Mouse (Mus musculus) hindbrain, embryonic 11.5 days (tissue): ENCODE data around the gene Kit. TPM values are rescaled to one million over a fixed set of nuclear protein-coding genes. Genes with fewer than 3 reads are reported as not detected.

Experiments
- ATAC-seq: fragments of 200-750 bp; cut with Nextera tagmentation; 2 replicates; pipeline ENCODE4 v1.8.0; 2017; ENCODE audit warnings: mild to moderate bottlenecking, moderate TSS enrichment, moderate library complexity; ENCODE audit not compliant: low FRiP score
- DNase-seq: peaks from one replicate; pipeline ENCODE4 v3.0.0-alpha.2; 2015; ENCODE audit warnings: low spot score
- H3K27ac ChIP-seq: fragments of 300-500 bp; sonication (generic); 2 replicates; pipeline ENCODE4 v1.5.1; 2014; ENCODE audit warnings: mild to moderate bottlenecking, low read depth, low read length
- H3K27me3 ChIP-seq: fragments of 300-500 bp; sonication (generic); 2 replicates; pipeline ENCODE4 v1.6.1; 2014; ENCODE audit warnings: mild to moderate bottlenecking, low read length, moderate library complexity, mixed read lengths; ENCODE audit not compliant: control insufficient read depth, insufficient read depth
- H3K36me3 ChIP-seq: fragments of 300-500 bp; sonication (generic); 2 replicates; pipeline ENCODE4 v1.6.1; 2014; ENCODE audit warnings: mild to moderate bottlenecking, low read length, moderate library complexity, mixed read lengths; ENCODE audit not compliant: control insufficient read depth, insufficient read depth
- H3K4me1 ChIP-seq: fragments of 300-500 bp; sonication (generic); replicated peaks from 2 replicates; pipeline ENCODE4 v1.6.1; 2014; ENCODE audit warnings: low read length, mixed read lengths; ENCODE audit not compliant: control insufficient read depth, insufficient read depth
- H3K4me2 ChIP-seq: fragments of 300-500 bp; sonication (generic); replicated peaks from 2 replicates; pipeline ENCODE4 v1.6.1; 2014; ENCODE audit warnings: mild to moderate bottlenecking, low read depth, low read length
- H3K4me3 ChIP-seq: fragments of 300-500 bp; sonication (generic); 2 replicates; pipeline ENCODE4 v1.5.1; 2014; ENCODE audit warnings: low read depth, low read length
- H3K9ac ChIP-seq: fragments of 300-500 bp; sonication (generic); 2 replicates; pipeline ENCODE4 v1.6.1; 2014; ENCODE audit warnings: low read depth, low read length
- H3K9me3 ChIP-seq: fragments of 300-500 bp; sonication (generic); 2 replicates; pipeline ENCODE4 v1.6.1; 2016; ENCODE audit warnings: low read length; ENCODE audit not compliant: control insufficient read depth
- WGBS: fragments of 180-500 bp; shearing (Covaris S2); extraction: QIAGEN DNeasy Blood & Tissue Kit; methylation state at CpG from one replicate; pipeline ENCODE4 v1.1.7; 2014; 5-methylcytosine and 5-hydroxymethylcytosine counted together
- polyA plus RNA-seq: library from polyadenylated mRNA; unstranded; fragments of >200 nt; fragmentation: Nextera tagmentation; extraction: Ambion mirVana; gene quantifications from 2 replicates; pipeline ENCODE4 v1.2.1, GENCODE M21; 2014

Kit gene
- polyA plus RNA-seq, 1 experiment from 2014 or later = 34.8 TPM

- no peak for DNase-seq
- Histone ChIP-seq H3K4me3 (no peak overlapping the region), H3K4me2 (no peak overlapping the region), H3K9me3 (no peaks in the 10 kb centered on the region), H3K27me3 (no peaks in the 10 kb centered on the region), H3K9ac (no peak overlapping the region), H3K27ac (no peak overlapping the region), H3K4me1 (peaks cover 5% of the 10 kb centered on the region; the same call in 1 of the 2 replicates), H3K36me3 (no peaks in the 10 kb centered on the region)
- WGBS = 75% methylated on average over 11 of the region's 11 CpGs
- no peak for ATAC-seq
Observed at GRCm38 (mm10) chr5:75579646-75580268, 5.0 kb downstream of the Kit start.

GRCm38 (mm10) chr5:75581926-75582325 is 7.2 kb downstream of the Kit start:
- H3K27me3 ChIP-seq = no peaks in the 10 kb centered on the region
- no peak overlapping the region for H3K4me3 ChIP-seq
- no peaks in the 10 kb centered on the region for H3K36me3 ChIP-seq
- H3K9me3 ChIP-seq = no peaks in the 10 kb centered on the region
- whole genome bisulfite sequencing = 94% methylated on average over 7 of the region's 7 CpGs
- no peak overlapping the region for H3K4me2 ChIP-seq
- DNase-seq (no peak), ATAC-seq (no peak)
- H3K27ac ChIP-seq = no peak overlapping the region
- no peak overlapping the region for H3K9ac ChIP-seq
- no peaks in the 10 kb centered on the region for H3K4me1 ChIP-seq

- Histone ChIP-seq H3K4me1 (no peaks in the 10 kb centered on the region), H3K27me3 (no peaks in the 10 kb centered on the region), H3K4me3 (no peak overlapping the region), H3K9me3 (no peaks in the 10 kb centered on the region), H3K4me2 (no peak overlapping the region), H3K27ac (no peak overlapping the region), H3K36me3 (no peaks in the 10 kb centered on the region), H3K9ac (no peak overlapping the region)
- no peak for ATAC-seq
- DNase-seq = no peak
- WGBS = 90% methylated on average over 4 of the region's 4 CpGs
Observed at GRCm38 (mm10) chr5:75587781-75588180, 13.1 kb downstream of the Kit start.

GRCm38 (mm10) chr5:75589552-75590346 is 15.0 kb downstream of the Kit start:
- H3K9ac ChIP-seq = no peak overlapping the region
- no peak for ATAC-seq
- no peak overlapping the region for H3K4me2 ChIP-seq
- no peaks in the 10 kb centered on the region for H3K4me1 ChIP-seq
- DNase-seq = no peak
- no peaks in the 10 kb centered on the region for H3K9me3 ChIP-seq
- no peaks in the 10 kb centered on the region for H3K36me3 ChIP-seq
- 88% methylated on average over 15 of the region's 15 CpGs for WGBS
- no peaks in the 10 kb centered on the region for H3K27me3 ChIP-seq
- H3K27ac ChIP-seq = no peak overlapping the region
- no peak overlapping the region for H3K4me3 ChIP-seq

- H3K27ac ChIP-seq = no peak overlapping the region
- no peaks in the 10 kb centered on the region for H3K27me3 ChIP-seq
- no peak for DNase-seq
- H3K4me3 ChIP-seq = no peak overlapping the region
- ATAC-seq = no peak
- 73% methylated on average over 6 of the region's 6 CpGs for WGBS
- no peaks in the 10 kb centered on the region for H3K4me1 ChIP-seq
- H3K36me3 ChIP-seq = no peaks in the 10 kb centered on the region
- H3K9me3 ChIP-seq = no peaks in the 10 kb centered on the region
- H3K9ac ChIP-seq = no peak overlapping the region
- no peak overlapping the region for H3K4me2 ChIP-seq
Observed at GRCm38 (mm10) chr5:75590961-75591360, 16.2 kb downstream of the Kit start.

GRCm38 (mm10) chr5:75591567-75591966 is 16.9 kb downstream of the Kit start:
- H3K27me3 ChIP-seq = no peaks in the 10 kb centered on the region
- H3K27ac ChIP-seq = no peak overlapping the region
- no peak for ATAC-seq
- H3K4me2 ChIP-seq = no peak overlapping the region
- 89% methylated on average over 11 of the region's 11 CpGs for WGBS
- no peaks in the 10 kb centered on the region for H3K36me3 ChIP-seq
- H3K4me3 ChIP-seq = no peak overlapping the region
- H3K9ac ChIP-seq = no peak overlapping the region
- H3K9me3 ChIP-seq = no peaks in the 10 kb centered on the region
- no peak for DNase-seq
- no peaks in the 10 kb centered on the region for H3K4me1 ChIP-seq

- no peaks in the 10 kb centered on the region for H3K36me3 ChIP-seq
- no peak overlapping the region for H3K4me3 ChIP-seq
- 88% methylated on average over 10 of the region's 10 CpGs for WGBS
- no peak for ATAC-seq
- no peaks in the 10 kb centered on the region for H3K4me1 ChIP-seq
- H3K9ac ChIP-seq = no peak overlapping the region
- H3K27me3 ChIP-seq = no peaks in the 10 kb centered on the region
- no peaks in the 10 kb centered on the region for H3K9me3 ChIP-seq
- no peak overlapping the region for H3K27ac ChIP-seq
- H3K4me2 ChIP-seq = no peak overlapping the region
- no peak for DNase-seq
Observed at GRCm38 (mm10) chr5:75595319-75595718, 20.6 kb downstream of the Kit start.

- H3K9me3 ChIP-seq = no peaks in the 10 kb centered on the region
- ATAC-seq (no peak), DNase-seq (no peak)
- no peaks in the 10 kb centered on the region for H3K4me1 ChIP-seq
- H3K4me2 ChIP-seq = no peak overlapping the region
- H3K27ac ChIP-seq = no peak overlapping the region
- H3K36me3 ChIP-seq = no peaks in the 10 kb centered on the region
- no peaks in the 10 kb centered on the region for H3K27me3 ChIP-seq
- no peak overlapping the region for H3K4me3 ChIP-seq
- H3K9ac ChIP-seq = no peak overlapping the region
- 41% methylated on average over 14 of the region's 14 CpGs for WGBS
Observed at GRCm38 (mm10) chr5:75596211-75596610, 21.5 kb downstream of the Kit start.

- Histone ChIP-seq H3K4me2 (no peak overlapping the region), H3K9me3 (no peaks in the 10 kb centered on the region), H3K27ac (no peak overlapping the region), H3K4me3 (no peak overlapping the region), H3K4me1 (no peaks in the 10 kb centered on the region), H3K9ac (no peak overlapping the region), H3K36me3 (no peaks in the 10 kb centered on the region), H3K27me3 (no peaks in the 10 kb centered on the region)
- ATAC-seq (no peak), DNase-seq (no peak)
- WGBS = 80% methylated on average over 2 of the region's 2 CpGs
Observed at GRCm38 (mm10) chr5:75597316-75597715, 22.6 kb downstream of the Kit start.
